Mouse (Mus musculus): ENCODE measurements around the gene Map2k5.

Gene Map2k5

GRCm38 (mm10) chr9:63123451-63124438 lies 254.0 kb downstream of the Map2k5 start:
- DNase-seq (ENCODE audit: low spot score): peak; percentile 90

GRCm38 (mm10) chr9:63122161-63122833 lies 255.4 kb downstream of the Map2k5 start:
- DNase-seq (ENCODE audit: low spot score): no peak

- no peak for DNase-seq (ENCODE audit: low spot score)
Measured at GRCm38 (mm10) chr9:63118385-63118784, 259.3 kb downstream of the Map2k5 start.
